Mouse (Mus musculus) left cerebral cortex, adult 2 months (tissue): ENCODE data around the gene Rnh1. TPM values are rescaled to one million over a fixed set of nuclear protein-coding genes. Genes with fewer than 3 reads are reported as not detected.
A peak's percentile ranks its signal among the peaks of the same experiment; 100 is the strongest.

Experiments
- DNase-seq, 2 experiments: peaks; one replicate each; pipeline ENCODE4 v3.0.0; 2021 to 2022; ENCODE audit warnings: low spot score in 2 of 2, mixed read lengths in 1 of 2; ENCODE audit errors: extremely low spot score in 1 of 2
- H3K27ac ChIP-seq: fragments of 200-600 bp; 2 replicates; pipeline ENCODE4 v1.8.1; 2022
- H3K4me3 ChIP-seq: fragments of 200-600 bp; 2 replicates; pipeline ENCODE4 v1.8.1; 2022
- CTCF ChIP-seq: fragments of 200-600 bp; IDR thresholded peaks from 2 replicates; pipeline ENCODE4 v1.8.1; 2022; ENCODE audit warnings: antibody characterized with exemption, mild to moderate bottlenecking, moderate library complexity
- intact Hi-C: fragments of 180-260 bp; cut with DNase I; formaldehyde crosslinking; loops from one replicate; pipeline ENCODE4 v1.15.1; 2025
- total RNA-seq, 2 experiments: library from RNA; stranded (reverse); gene quantifications; 2 replicates each; pipeline ENCODE4 v1.2.3; 2021

Rnh1 gene
- total RNA-seq, 2 experiments from 2014 or later, result 36.5 to 37.3 TPM

DNA sequence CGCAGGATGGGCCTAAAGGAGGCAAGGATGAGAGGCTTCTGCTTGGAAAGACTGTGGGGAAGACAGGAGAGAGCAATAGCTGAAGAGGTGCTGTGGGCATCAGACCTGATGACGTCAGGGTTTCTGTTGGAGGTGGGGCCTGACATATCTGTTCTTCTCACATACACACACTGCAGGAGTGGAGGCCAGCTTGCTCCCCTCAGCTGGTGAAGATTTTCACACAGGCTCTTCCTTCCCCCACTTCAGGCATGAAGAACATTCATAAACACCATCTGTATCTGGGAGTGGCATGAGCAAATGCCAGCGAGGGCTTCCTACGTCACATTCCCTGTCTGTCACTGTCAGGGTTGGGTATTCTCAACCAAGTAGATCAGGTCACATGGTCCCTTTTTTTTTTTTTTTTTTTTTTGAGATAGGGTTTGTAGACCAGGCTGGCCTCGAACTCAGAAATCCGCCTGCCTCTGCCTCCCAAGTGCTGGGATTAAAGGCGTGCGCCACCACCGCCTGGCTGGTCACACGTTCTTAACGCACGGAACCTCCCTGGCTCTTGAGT, 26.5 kb downstream of the Rnh1 start:
- Histone ChIP-seq H3K4me3 (no peak overlapping the region), H3K27ac (no peak overlapping the region)
- no peak for DNase-seq
- intact Hi-C loops, result no loop called here
- TF ChIP-seq CTCF, result no peak

- DNase-seq, result no peak
- TF ChIP-seq CTCF, result no peak
- Histone ChIP-seq H3K27ac (no peak overlapping the region), H3K4me3 (no peak overlapping the region)
- intact Hi-C loops, result no loop called here
Observed at GRCm38 (mm10) chr7:141145403-141145802, 27.3 kb downstream of the Rnh1 start.

DNA sequence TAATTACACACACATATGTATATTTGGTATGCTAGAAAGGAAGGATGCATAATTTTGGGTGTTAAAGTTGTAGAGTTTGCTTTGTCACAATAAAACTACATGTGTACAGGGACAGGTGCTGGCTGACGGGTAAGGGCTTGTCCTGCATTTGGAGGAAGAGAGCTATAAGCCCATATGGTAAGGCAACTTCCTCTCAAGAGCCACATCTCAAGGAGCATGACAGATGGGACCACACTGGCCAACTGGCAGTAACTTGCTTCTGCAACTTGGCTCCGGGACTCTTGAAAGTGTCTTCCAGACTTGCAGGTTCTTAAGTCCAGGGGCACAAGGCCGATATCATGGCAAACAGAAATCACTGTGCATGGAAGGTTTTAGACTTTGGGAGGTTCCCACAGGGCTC, 28.0 kb downstream of the Rnh1 start:
- intact Hi-C loops, result no loop called here
- no peak overlapping the region for H3K4me3 ChIP-seq
- no peak for TF ChIP-seq CTCF
- H3K27ac ChIP-seq, result no peak overlapping the region
- no peak for DNase-seq

DNA sequence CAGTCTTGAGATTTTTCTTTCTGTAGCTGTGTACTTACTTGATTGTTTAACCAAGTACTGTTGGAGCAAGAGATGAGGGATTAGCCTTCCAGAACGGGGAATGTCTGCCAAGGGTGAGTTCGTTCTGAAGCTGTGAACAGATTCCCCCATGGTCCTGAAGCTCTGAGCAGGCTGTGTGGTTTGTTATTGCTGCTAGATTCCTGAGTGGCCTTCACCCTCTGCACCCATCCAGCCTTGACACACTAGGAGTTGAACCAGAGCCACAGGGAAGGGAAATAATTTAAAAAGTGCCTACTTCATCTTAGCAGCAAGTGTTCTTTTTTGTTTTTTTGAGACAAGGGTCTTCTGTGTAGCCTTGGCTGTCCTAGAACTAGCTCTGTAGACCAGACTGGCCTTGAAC, 28.8 kb downstream of the Rnh1 start:
- TF ChIP-seq CTCF, result no peak
- no peak for DNase-seq
- intact Hi-C loops, result no loop called here
- Histone ChIP-seq H3K27ac (no peak overlapping the region), H3K4me3 (no peak overlapping the region)

DNA sequence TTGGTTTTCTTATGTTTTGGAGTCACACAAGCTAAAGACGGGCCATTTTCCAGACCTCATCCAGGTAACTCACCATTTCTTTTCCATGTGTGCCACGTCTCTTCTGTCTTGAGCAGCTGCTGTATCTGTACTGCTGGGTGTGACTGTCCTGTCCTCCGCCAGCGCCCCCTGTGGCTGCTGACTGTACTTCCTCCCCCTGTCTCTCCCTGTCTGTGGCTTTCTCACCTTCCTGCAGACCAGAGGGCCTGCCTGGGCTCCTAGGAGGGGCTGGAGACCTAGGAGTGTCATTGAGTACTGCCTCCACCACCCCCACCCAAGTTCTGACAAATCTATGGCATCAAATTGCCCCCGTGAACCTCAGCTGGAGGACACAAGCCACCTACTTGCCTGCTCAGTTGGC, 29.5 kb downstream of the Rnh1 start:
- peak; percentile 58 for TF ChIP-seq CTCF
- no peak overlapping the region for H3K4me3 ChIP-seq
- no peak for DNase-seq
- intact Hi-C loops, result no loop called here
- no peak overlapping the region for H3K27ac ChIP-seq

GRCm38 (mm10) chr7:141141326-141141725, 31.3 kb downstream of the Rnh1 start:
- DNase-seq, result no peak
- Histone ChIP-seq H3K4me3 (no peak overlapping the region), H3K27ac (no peak overlapping the region)
- TF ChIP-seq CTCF, result no peak
- intact Hi-C loops, result no loop called here

- peak overlapping the region; percentile 97 for H3K4me3 ChIP-seq
- DNase-seq, result no peak
- H3K27ac ChIP-seq, result no peak overlapping the region
- TF ChIP-seq CTCF, result no peak
- intact Hi-C loops, result loop anchor here (2.0 kb wide), 1 partner anchor 41 kb away; the partner anchor contains the start of gene Rnh1
Observed at GRCm38 (mm10) chr7:141131904-141132755, 40.5 kb downstream of the Rnh1 start.

DNA sequence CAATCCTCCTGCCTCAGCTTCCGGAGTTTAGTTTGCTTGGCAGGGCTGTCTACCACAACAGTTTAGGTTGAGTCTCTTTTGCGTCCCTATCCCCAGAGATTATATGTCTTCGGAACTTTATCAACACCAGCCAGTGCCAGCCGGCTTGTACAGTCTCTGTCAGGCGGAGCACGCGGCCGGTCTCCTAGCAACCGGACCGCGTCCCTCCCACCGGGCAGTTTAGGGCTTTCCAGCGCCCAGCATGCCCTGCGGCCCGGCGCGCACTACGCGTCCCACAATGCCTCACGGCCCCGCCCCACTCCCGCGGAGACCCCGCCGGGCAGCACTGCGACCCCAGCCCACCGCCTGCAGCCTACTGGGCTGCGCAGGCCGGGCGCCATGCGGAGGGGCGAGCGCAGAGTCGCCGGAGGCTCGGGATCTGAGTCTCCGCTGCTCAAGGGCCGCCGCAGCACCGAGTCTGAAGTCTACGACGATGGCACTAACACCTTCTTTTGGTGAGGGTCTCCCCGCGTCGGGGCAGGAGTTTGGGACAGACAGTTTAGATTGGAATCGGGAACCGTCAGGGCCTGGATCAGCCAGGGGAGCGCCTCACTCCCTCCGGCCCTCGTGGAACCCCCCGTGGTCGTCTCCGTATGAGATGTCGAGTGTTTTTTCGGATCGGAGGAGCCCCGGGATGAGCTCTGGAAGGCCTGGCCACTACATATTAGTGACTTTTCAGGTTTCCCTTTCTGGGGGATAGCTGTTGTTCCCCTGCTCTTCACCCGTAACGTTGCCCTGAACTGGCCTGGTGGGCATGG, 41.4 kb downstream of the Rnh1 start:
- DNase-seq, result peak; percentile 91 to 92
- peak overlapping the region; percentile 97 for H3K4me3 ChIP-seq
- H3K27ac ChIP-seq, result peak overlapping the region; percentile 66
- TF ChIP-seq CTCF, result no peak
- intact Hi-C loops, result loop anchor here (2.0 kb wide), 1 partner anchor 42 kb away; the partner anchor contains the start of gene Rnh1

DNA sequence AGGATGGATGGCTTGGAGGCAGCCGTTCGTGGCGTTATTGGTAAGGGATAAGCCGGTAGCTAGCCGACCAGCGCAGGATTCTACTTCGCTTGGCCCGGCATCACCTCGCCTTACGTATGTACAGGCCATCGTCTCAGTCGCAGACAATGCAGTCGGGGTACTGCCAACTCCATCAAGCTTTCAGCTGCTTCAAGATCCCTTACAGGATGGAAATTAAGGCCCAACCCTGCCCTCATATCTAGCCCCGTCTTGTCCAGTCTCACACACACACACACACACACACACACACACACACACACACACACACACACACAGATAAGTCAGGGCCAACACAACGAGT, 49.2 kb downstream of the Rnh1 start:
- DNase-seq, result no peak
- TF ChIP-seq CTCF, result no peak
- Histone ChIP-seq H3K27ac (peak overlapping the region; percentile 84), H3K4me3 (peak overlapping the region; percentile 63)
- intact Hi-C loops, result no loop called here

DNA sequence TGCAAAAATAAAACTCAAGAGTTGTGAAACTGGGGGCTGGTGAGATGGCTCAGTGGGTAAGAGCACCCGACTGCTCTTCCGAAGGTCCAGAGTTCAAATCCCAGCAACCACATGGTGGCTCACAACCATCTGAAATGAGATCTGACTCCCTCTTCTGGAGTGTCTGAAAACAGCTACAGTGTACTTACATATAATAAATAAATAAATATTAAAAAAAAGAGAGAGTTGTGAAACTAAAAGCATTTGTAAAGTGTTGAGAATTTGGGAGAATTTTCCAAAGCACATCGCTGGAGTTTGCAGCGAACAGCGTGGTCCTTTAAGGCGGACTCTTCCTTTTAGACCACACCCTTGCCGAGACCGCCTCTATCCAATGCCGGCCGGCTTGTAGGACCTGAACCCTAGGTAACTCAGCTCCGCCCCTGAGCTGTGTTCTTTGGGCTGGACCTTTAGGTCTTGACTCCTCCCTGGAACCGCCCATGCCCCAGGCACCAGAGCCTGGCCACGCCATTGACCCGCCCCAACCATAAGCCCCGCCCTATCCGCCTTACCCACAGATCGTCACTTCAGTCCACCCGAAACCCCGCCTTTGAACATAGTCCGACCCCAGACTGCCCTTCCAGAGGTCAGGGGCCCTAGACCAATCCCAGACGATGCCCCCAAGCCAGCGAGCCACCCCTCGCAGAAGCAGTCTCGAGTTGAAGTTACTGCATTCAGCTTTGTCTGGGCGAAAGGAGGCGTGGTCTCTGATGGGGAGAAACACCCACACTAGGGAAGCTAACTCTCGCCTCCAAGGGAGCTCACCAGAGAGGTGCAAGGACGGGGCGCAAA, 49.8 kb downstream of the Rnh1 start:
- intact Hi-C loops, result no loop called here
- peak overlapping the region; percentile 63 for H3K4me3 ChIP-seq
- TF ChIP-seq CTCF, result peak; percentile 9
- DNase-seq, result peak; percentile 82 to 86
- H3K27ac ChIP-seq, result peak overlapping the region; percentile 84

GRCm38 (mm10) chr7:141122245-141122644, 50.4 kb downstream of the Rnh1 start, which contains the start of gene Ptdss2:
Gene Ptdss2 (plus strand): TSS chr7:141122382.
- intact Hi-C loops, result no loop called here
- Histone ChIP-seq H3K4me3 (peak within 1 kb of the TSS; percentile 63), H3K27ac (peak within 1 kb of the TSS; percentile 84)
- TF ChIP-seq CTCF, result no peak
- no peak for DNase-seq
